Mouse (Mus musculus) thymus, postnatal 0 days (tissue): ENCODE data around the gene Ramac. TPM values are rescaled to one million over a fixed set of nuclear protein-coding genes. Genes with fewer than 3 reads are reported as not detected.

Experiments used
- DNase-seq: peaks from one replicate; pipeline ENCODE4 v3.0.0-alpha.2; 2015; ENCODE audit warnings: low spot score
- polyA plus RNA-seq: library from polyadenylated mRNA; unstranded; fragments of >200 nt; fragmentation: Nextera tagmentation; extraction: Ambion mirVana; gene quantifications from 2 replicates; pipeline ENCODE4 v1.2.1, GENCODE M21; 2015

The Ramac gene
- polyA plus RNA-seq, 1 experiment from 2014 or later: 185 TPM

- peak; percentile 5 for DNase-seq
Measured at GRCm38 (mm10) chr7:81777667-81778218, 15.0 kb downstream of the Ramac start.

- peak; percentile 19 for DNase-seq
Measured at GRCm38 (mm10) chr7:81788536-81788935, 25.8 kb downstream of the Ramac start.

GRCm38 (mm10) chr7:81789095-81789757 lies 26.5 kb downstream of the Ramac start, which contains the start of gene 3110040N11Rik:
Gene 3110040N11Rik (minus strand): TSS chr7:81789478.
- peak; percentile 95 for DNase-seq

- DNase-seq: no peak
Measured at GRCm38 (mm10) chr7:81806067-81806466, 43.3 kb downstream of the Ramac start.

Other genes starting within 250 kb of the Ramac start
- gene Fsd2, start 196.0 kb upstream of the Ramac start, polyA plus RNA-seq: 0.73 and 0.87 TPM in 2 replicates
- gene Whamm, start 191.7 kb upstream of the Ramac start, polyA plus RNA-seq: 7.2 and 8.3 TPM in 2 replicates
- gene Homer2, start 55.4 kb upstream of the Ramac start, polyA plus RNA-seq: 0.95 and 1.5 TPM in 2 replicates
- 61.1 and 65.7 TPM in 2 replicates for gene 3110040N11Rik, start 26.6 kb downstream of the Ramac start, polyA plus RNA-seq
- 71.8 and 75.0 TPM in 2 replicates for gene Btbd1, start 66.5 kb downstream of the Ramac start, polyA plus RNA-seq
- gene Gm10160, start 92.9 kb downstream of the Ramac start, polyA plus RNA-seq: not detected in 2 replicates
- gene Tm6sf1, start 96.1 kb downstream of the Ramac start, polyA plus RNA-seq: 85.4 and 88.0 TPM in 2 replicates
- 11.0 and 14.4 TPM in 2 replicates for gene Hdgfl3, start 171.5 kb downstream of the Ramac start, polyA plus RNA-seq
- gene Bnc1, start 229.4 kb downstream of the Ramac start, polyA plus RNA-seq: 2.6 and 2.8 TPM in 2 replicates